Mouse (Mus musculus) embryonic facial prominence, embryonic 15.5 days (tissue): ENCODE measurements around the gene Vti1a. TPM values are rescaled to one million over a fixed set of nuclear protein-coding genes. Genes with fewer than 3 reads are reported as not detected.

Experiments
- ATAC-seq: fragments of 200-750 bp; cut with Nextera tagmentation; 2 replicates; pipeline ENCODE4 v1.8.0; 2017; ENCODE audit warnings: low read depth, moderate TSS enrichment; ENCODE audit not compliant: insufficient number of reproducible peaks, low FRiP score, low TSS enrichment
- H3K27ac ChIP-seq: fragments of 300-500 bp; sonication (generic); replicated peaks from 2 replicates; pipeline ENCODE4 v1.5.1; 2015; ENCODE audit warnings: mild to moderate bottlenecking, inconsistent platforms
- H3K27me3 ChIP-seq: fragments of 300-500 bp; sonication (generic); 2 replicates; pipeline ENCODE4 v1.6.1; 2015; ENCODE audit warnings: inconsistent platforms
- H3K36me3 ChIP-seq: fragments of 300-500 bp; sonication (generic); 2 replicates; pipeline ENCODE4 v1.6.1; 2015; ENCODE audit warnings: mild to moderate bottlenecking, inconsistent platforms
- H3K4me1 ChIP-seq: fragments of 300-500 bp; sonication (generic); 2 replicates; pipeline ENCODE4 v1.6.1; 2015; ENCODE audit warnings: inconsistent platforms
- H3K4me2 ChIP-seq: fragments of 300-500 bp; sonication (generic); replicated peaks from 2 replicates; pipeline ENCODE4 v1.6.1; 2015; ENCODE audit warnings: mild to moderate bottlenecking, inconsistent platforms
- H3K4me3 ChIP-seq: fragments of 300-500 bp; sonication (generic); replicated peaks from 2 replicates; pipeline ENCODE4 v1.5.1; 2015; ENCODE audit warnings: mild to moderate bottlenecking, inconsistent platforms
- H3K9ac ChIP-seq: fragments of 300-500 bp; sonication (generic); 2 replicates; pipeline ENCODE4 v1.6.1; 2015; ENCODE audit warnings: inconsistent platforms
- H3K9me3 ChIP-seq: fragments of 300-500 bp; sonication (generic); replicated peaks from 2 replicates; pipeline ENCODE4 v1.6.1; 2016; ENCODE audit warnings: inconsistent platforms
- WGBS: fragments of 180-500 bp; shearing (Covaris S2); methylation state at CpG from one replicate; pipeline ENCODE4 v1.1.7; 2015; 5-methylcytosine and 5-hydroxymethylcytosine counted together
- polyA plus RNA-seq: library from polyadenylated mRNA; unstranded; fragments of >200 nt; fragmentation: Nextera tagmentation; extraction: Ambion mirVana; gene quantifications from 2 replicates; pipeline ENCODE4 v1.2.1, GENCODE M21; 2015

Vti1a gene
- polyA plus RNA-seq, 1 experiment from 2014 or later = 25.6 TPM

DNA sequence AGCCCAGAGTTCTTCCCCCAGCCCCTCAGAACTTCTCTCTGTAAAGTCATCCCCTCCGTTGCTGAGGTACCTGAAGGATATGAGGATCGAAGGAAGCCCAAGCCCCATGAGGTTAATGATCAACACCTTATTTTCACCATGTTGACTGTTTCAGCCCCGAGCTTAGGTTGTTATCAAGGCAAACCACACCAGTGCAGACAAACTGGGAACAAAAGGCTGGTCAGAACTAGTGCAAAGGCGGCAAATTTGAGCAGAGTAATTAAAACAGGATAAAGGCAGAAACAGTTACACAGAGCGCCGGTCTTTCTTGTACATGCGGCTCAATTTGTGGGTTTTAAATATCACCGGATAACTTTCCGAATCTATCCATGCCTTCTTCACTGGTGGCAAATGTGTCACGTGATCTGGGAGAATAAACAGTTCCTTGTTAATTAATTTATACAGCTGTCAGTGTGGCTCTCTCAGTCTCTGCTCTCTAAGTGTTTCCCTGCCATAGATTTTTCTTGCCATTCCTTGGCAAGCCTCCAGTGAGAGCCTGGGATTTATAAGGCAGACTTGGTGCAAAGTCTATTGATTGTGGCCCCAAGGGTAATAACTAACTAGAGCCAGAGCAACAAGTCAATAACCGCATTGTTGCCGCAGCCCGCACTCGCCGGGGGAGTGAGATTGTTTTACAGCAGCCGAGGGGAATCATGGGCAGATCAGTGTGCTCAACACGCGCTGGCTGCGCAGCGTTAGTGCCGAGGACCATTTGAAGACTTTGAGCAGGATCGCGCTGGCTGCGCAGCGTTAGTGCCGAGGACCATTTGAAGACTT is 277.0 kb downstream of the Vti1a start:
- Histone ChIP-seq H3K36me3 (no peaks in the 10 kb centered on the region), H3K9ac (no peak overlapping the region), H3K4me1 (peaks cover 47% of the 10 kb centered on the region), H3K27ac (peak overlapping the region; percentile 55; the same call in 1 of the 2 replicates), H3K27me3 (no peaks in the 10 kb centered on the region), H3K4me2 (peak overlapping the region; percentile 33), H3K4me3 (no peak overlapping the region; the same call in 1 of the 2 replicates), H3K9me3 (no peaks in the 10 kb centered on the region)
- peak; percentile 17; the same call in 1 of the 2 replicates for ATAC-seq
- 23% methylated on average over 26 of the region's 26 CpGs for WGBS

- H3K27me3 ChIP-seq = no peaks in the 10 kb centered on the region
- H3K4me3 ChIP-seq = no peak overlapping the region
- no peaks in the 10 kb centered on the region for H3K9me3 ChIP-seq
- no peak overlapping the region for H3K9ac ChIP-seq
- peak overlapping the region; percentile 55; the same call in 1 of the 2 replicates for H3K27ac ChIP-seq
- peak overlapping the region; percentile 33 for H3K4me2 ChIP-seq
- WGBS = 50% methylated on average over 16 of the region's 16 CpGs
- peak; percentile 48; the same call in 1 of the 2 replicates for ATAC-seq
- H3K4me1 ChIP-seq = peaks cover 51% of the 10 kb centered on the region
- H3K36me3 ChIP-seq = no peaks in the 10 kb centered on the region
These were observed 277.8 kb downstream of the Vti1a start for GRCm38 (mm10) chr19:55593729-55594444.

DNA sequence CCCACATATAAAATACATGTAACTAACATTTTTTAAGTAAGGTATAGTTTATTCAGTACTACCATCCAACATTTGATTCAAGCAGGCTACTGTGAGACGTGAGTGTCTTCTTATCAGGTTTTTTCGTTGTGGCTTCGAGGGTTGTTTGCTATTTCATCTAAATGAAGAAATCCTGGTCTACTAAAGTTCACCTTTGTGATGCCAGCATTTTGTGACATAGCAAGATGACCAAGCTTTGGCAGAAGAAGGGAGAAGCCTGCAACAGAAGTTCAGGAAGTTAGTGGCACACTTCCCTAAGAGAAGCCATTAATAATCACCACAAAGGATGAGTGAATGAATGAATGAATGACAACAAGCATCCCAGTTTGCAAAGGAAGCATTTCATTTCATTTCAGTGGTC is 278.4 kb downstream of the Vti1a start:
- peaks cover 52% of the 10 kb centered on the region for H3K4me1 ChIP-seq
- 96% methylated on average over 3 of the region's 3 CpGs for WGBS

DNA sequence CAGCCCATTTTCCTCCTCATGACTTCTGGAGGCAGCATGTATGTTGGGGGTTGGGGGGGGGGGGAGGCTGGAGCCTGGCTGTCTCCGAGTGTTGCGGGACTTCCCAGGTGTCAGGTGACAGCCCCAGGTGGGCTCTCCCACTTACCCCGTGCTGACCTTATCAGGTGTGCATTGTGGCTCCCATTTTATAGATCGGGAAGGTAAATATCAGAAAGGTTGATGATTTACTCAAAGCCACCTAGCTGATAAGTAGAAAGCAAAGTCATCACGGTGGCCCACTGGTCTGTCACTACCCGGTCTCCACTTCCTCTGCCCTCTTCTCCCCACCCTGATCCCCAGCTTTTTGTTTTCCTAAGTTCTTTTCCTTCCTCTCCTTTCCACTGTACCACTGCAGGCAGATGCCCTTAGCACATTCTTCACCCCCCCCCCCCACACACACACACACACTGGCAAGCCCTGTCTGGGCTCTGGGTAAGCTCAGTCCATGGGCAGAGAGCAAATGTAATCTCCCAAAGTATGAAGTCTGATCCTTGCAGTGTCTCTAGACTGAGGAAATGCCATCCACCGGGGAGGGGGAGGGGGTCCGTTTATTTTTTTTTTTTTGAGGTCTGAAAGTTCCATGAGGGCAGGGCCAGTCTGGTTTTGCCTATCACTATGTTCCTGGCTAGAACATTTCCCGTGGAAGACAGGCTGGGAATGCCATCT is 280.0 kb downstream of the Vti1a start:
- Histone ChIP-seq H3K9ac (no peak overlapping the region), H3K4me1 (peaks cover 54% of the 10 kb centered on the region), H3K36me3 (no peaks in the 10 kb centered on the region), H3K4me3 (no peak overlapping the region), H3K9me3 (no peaks in the 10 kb centered on the region), H3K27me3 (no peaks in the 10 kb centered on the region), H3K4me2 (no peak overlapping the region), H3K27ac (no peak overlapping the region)
- WGBS = 45% methylated on average over 9 of the region's 9 CpGs
- no peak for ATAC-seq

More for the DNA sequence above, 278.4 kb downstream of the Vti1a start:
- Histone ChIP-seq H3K36me3 (no peaks in the 10 kb centered on the region), H3K9me3 (no peaks in the 10 kb centered on the region), H3K27me3 (no peaks in the 10 kb centered on the region), H3K9ac (no peak overlapping the region), H3K27ac (no peak overlapping the region), H3K4me3 (no peak overlapping the region), H3K4me2 (no peak overlapping the region)
- no peak for ATAC-seq

DNA sequence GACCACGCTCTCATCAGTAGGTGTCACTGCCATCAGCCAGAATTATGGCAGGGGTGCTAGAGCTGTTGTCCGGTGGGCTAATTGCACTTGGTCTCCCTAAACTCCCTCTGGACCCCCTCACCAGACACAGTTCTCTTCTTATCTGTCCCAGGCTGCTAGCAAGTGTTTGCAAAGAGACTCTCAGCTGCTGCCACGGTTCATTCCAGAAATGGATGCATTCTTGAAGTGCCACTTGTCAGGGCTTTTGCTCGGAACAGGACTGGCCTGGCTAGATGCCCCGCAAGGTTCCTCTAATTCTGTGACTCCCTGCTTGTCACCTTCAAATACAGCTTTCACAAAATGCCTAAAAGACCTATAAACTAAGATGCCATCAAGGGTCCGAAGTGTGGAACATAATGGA is 280.7 kb downstream of the Vti1a start:
- Histone ChIP-seq H3K27me3 (no peaks in the 10 kb centered on the region), H3K4me2 (no peak overlapping the region), H3K4me1 (peaks cover 49% of the 10 kb centered on the region), H3K4me3 (no peak overlapping the region), H3K27ac (no peak overlapping the region), H3K36me3 (no peaks in the 10 kb centered on the region), H3K9ac (no peak overlapping the region), H3K9me3 (no peaks in the 10 kb centered on the region)
- ATAC-seq = no peak
- 65% methylated on average over 6 of the region's 6 CpGs for WGBS

- H3K27ac ChIP-seq = no peak overlapping the region
- H3K4me1 ChIP-seq = peaks cover 49% of the 10 kb centered on the region
- no peaks in the 10 kb centered on the region for H3K36me3 ChIP-seq
- ATAC-seq = no peak
- no peaks in the 10 kb centered on the region for H3K9me3 ChIP-seq
- no peaks in the 10 kb centered on the region for H3K27me3 ChIP-seq
- 37% methylated on average over 2 of the region's 2 CpGs for WGBS
- H3K9ac ChIP-seq = no peak overlapping the region
- no peak overlapping the region for H3K4me2 ChIP-seq
- H3K4me3 ChIP-seq = no peak overlapping the region
These were observed 281.2 kb downstream of the Vti1a start for GRCm38 (mm10) chr19:55597296-55597695.

GRCm38 (mm10) chr19:55597951-55598350 is 281.9 kb downstream of the Vti1a start:
- H3K36me3 ChIP-seq = no peaks in the 10 kb centered on the region
- no peak overlapping the region for H3K4me3 ChIP-seq
- peaks cover 47% of the 10 kb centered on the region for H3K4me1 ChIP-seq
- no peaks in the 10 kb centered on the region for H3K27me3 ChIP-seq
- H3K27ac ChIP-seq = 0 out of 2 replicates have a peak overlapping the region, but pooled peaks have one; percentile 83
- no peak overlapping the region for H3K9ac ChIP-seq
- no peaks in the 10 kb centered on the region for H3K9me3 ChIP-seq
- H3K4me2 ChIP-seq = no peak overlapping the region
- WGBS = 56% methylated on average over 12 of the region's 12 CpGs
- ATAC-seq = no peak

DNA sequence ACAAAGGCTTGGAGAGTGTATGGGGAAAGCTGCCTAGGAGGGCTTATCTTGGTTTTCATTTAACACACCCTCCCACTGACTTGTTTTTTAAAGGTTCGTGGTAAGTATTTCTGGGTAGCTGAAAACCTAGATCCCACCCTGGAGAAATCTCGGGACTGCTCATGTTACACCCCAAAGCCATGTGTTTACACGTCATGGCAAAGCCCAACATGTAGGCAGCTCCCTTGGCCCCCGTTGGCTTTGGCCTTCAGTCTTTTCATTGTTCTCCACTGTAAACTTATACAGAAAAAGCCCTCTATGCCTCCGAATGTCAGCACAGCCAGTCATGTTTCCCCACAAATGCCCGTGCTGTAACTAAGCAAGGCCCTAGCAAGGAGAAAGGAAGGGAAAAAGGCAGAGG is 283.0 kb downstream of the Vti1a start:
- H3K27me3 ChIP-seq = no peaks in the 10 kb centered on the region
- H3K27ac ChIP-seq = peak overlapping the region; percentile 83
- peak; percentile 66 for ATAC-seq

GRCm38 (mm10) chr19:55607725-55608124 is 291.6 kb downstream of the Vti1a start:
- WGBS = 60% methylated on average over 10 of the region's 10 CpGs
- Histone ChIP-seq H3K36me3 (no peaks in the 10 kb centered on the region), H3K4me2 (no peak overlapping the region), H3K9ac (no peak overlapping the region), H3K9me3 (no peaks in the 10 kb centered on the region), H3K27ac (no peak overlapping the region), H3K27me3 (no peaks in the 10 kb centered on the region), H3K4me3 (no peak overlapping the region), H3K4me1 (peaks cover 8% of the 10 kb centered on the region; the same call in 1 of the 2 replicates)
- no peak for ATAC-seq

More for the DNA sequence above, 283.0 kb downstream of the Vti1a start:
- Histone ChIP-seq H3K9ac (no peak overlapping the region), H3K4me2 (no peak overlapping the region), H3K4me3 (no peak overlapping the region), H3K4me1 (peaks cover 35% of the 10 kb centered on the region), H3K36me3 (no peaks in the 10 kb centered on the region), H3K9me3 (no peaks in the 10 kb centered on the region)
- 17% methylated on average over 6 of the region's 6 CpGs for WGBS

GRCm38 (mm10) chr19:55608858-55609375 is 292.8 kb downstream of the Vti1a start:
- no peaks in the 10 kb centered on the region for H3K27me3 ChIP-seq
- H3K9me3 ChIP-seq = no peaks in the 10 kb centered on the region
- no peaks in the 10 kb centered on the region for H3K36me3 ChIP-seq
- no peak for ATAC-seq
- H3K4me3 ChIP-seq = no peak overlapping the region
- H3K4me2 ChIP-seq = no peak overlapping the region
- peaks cover 8% of the 10 kb centered on the region; the same call in 1 of the 2 replicates for H3K4me1 ChIP-seq
- WGBS = 60% methylated on average over 14 of the region's 14 CpGs
- no peak overlapping the region for H3K9ac ChIP-seq
- no peak overlapping the region for H3K27ac ChIP-seq

- WGBS = 84% methylated on average over 3 of the region's 3 CpGs
- ATAC-seq = no peak
- no peaks in the 10 kb centered on the region for H3K9me3 ChIP-seq
These were observed 293.7 kb downstream of the Vti1a start for GRCm38 (mm10) chr19:55609806-55610205.

More at GRCm38 (mm10) chr19:55609806-55610205, 293.7 kb downstream of the Vti1a start:
- H3K9ac ChIP-seq = no peak overlapping the region
- no peak overlapping the region for H3K4me3 ChIP-seq
- no peak overlapping the region for H3K4me2 ChIP-seq
- no peak overlapping the region for H3K27ac ChIP-seq
- no peaks in the 10 kb centered on the region for H3K36me3 ChIP-seq
- H3K27me3 ChIP-seq = no peaks in the 10 kb centered on the region
- peaks cover 8% of the 10 kb centered on the region; the same call in 1 of the 2 replicates for H3K4me1 ChIP-seq
